Mouse (Mus musculus): ENCODE data around the gene Daam1.

- TF ChIP-seq CEBPB (IDR thresholded peaks at IDR 0.05; ENCODE audit: insufficient read depth, poor library complexity, severe bottlenecking) (no peak), MYOG (IDR thresholded peaks at IDR 0.05; ENCODE audit: control insufficient read depth in 1 of 3, insufficient read depth in 1 of 3, insufficient read length in 2 of 3, low read depth in 2 of 3) (no peak), POLR2A (IDR thresholded peaks at IDR 0.05; ENCODE audit: insufficient read length, low read depth) (no peak), USF1 (IDR thresholded peaks at IDR 0.05; ENCODE audit: low read depth) (no peak)
These were observed 72.3 kb downstream of the Daam1 start for GRCm38 (mm10) chr12:71903218-71903617.
